Mouse (Mus musculus): ENCODE results near the gene Ptcd2. TPM values are rescaled to one million over a fixed set of nuclear protein-coding genes. Genes with fewer than 3 reads are reported as not detected.
"Not testable (repeated sequence)": the region's sequence is repeated elsewhere in the genome, so short reads cannot be mapped to it uniquely, and the experiment has no call there.

Gene Ptcd2
- polyA plus RNA-seq, 1 experiment from 2014 or later: 62.1 TPM

- H3K9me3 ChIP-seq (ENCODE audit: control insufficient read depth, low read length): no peaks in the 10 kb centered on the region
- H3K4me2 ChIP-seq (ENCODE audit: low read depth, low read length): no peak overlapping the region
- H3K36me3 ChIP-seq (ENCODE audit: control insufficient read depth, insufficient read depth, low read length): no peaks in the 10 kb centered on the region
- 90% methylated on average over 6 of the region's 6 CpGs for WGBS
- H3K4me3 ChIP-seq (ENCODE audit: low read depth, low read length): no peak overlapping the region
- H3K9ac ChIP-seq (replicated peaks; ENCODE audit: low read depth, low read length): no peak overlapping the region
- H3K4me1 ChIP-seq (ENCODE audit: control insufficient read depth, insufficient read depth, low read length): peaks cover 9% of the 10 kb centered on the region; the same call in 1 of the 2 replicates
- no peak overlapping the region for H3K27ac ChIP-seq (ENCODE audit: low read depth, low read length)
- no peaks in the 10 kb centered on the region for H3K27me3 ChIP-seq (ENCODE audit: control insufficient read depth, insufficient read depth, low read length)
- ATAC-seq (ENCODE audit: low read depth): no peak
These were observed 5.5 kb upstream of the Ptcd2 start for GRCm38 (mm10) chr13:99350009-99350408.

- Histone ChIP-seq H3K4me1 (ENCODE audit: control insufficient read depth, insufficient read depth, low read length) (peaks cover 11% of the 10 kb centered on the region), H3K27ac (ENCODE audit: low read depth, low read length) (peak overlapping the region; percentile 87), H3K4me3 (ENCODE audit: low read depth, low read length) (peak overlapping the region; percentile 84), H3K9ac (replicated peaks; ENCODE audit: low read depth, low read length) (peak overlapping the region; percentile 76), H3K27me3 (ENCODE audit: control insufficient read depth, insufficient read depth, low read length) (no peaks in the 10 kb centered on the region), H3K4me2 (ENCODE audit: low read depth, low read length) (peak overlapping the region; percentile 70), H3K9me3 (ENCODE audit: control insufficient read depth, low read length) (no peaks in the 10 kb centered on the region), H3K36me3 (ENCODE audit: control insufficient read depth, insufficient read depth, low read length) (peaks cover 17% of the 10 kb centered on the region)
- peak; percentile 88 for ATAC-seq (ENCODE audit: low read depth)
- 3% methylated on average over 30 of the region's 30 CpGs for WGBS
These were observed 468 bp downstream of the Ptcd2 start for GRCm38 (mm10) chr13:99343876-99344598.

GRCm38 (mm10) chr13:99341504-99341903 lies 3.0 kb downstream of the Ptcd2 start:
- 96% methylated on average over 6 of the region's 6 CpGs for WGBS
- Histone ChIP-seq H3K4me2 (ENCODE audit: low read depth, low read length) (no peak overlapping the region), H3K9ac (replicated peaks; ENCODE audit: low read depth, low read length) (no peak overlapping the region), H3K27me3 (ENCODE audit: control insufficient read depth, insufficient read depth, low read length) (no peaks in the 10 kb centered on the region), H3K36me3 (ENCODE audit: control insufficient read depth, insufficient read depth, low read length) (peaks cover 27% of the 10 kb centered on the region), H3K4me3 (ENCODE audit: low read depth, low read length) (no peak overlapping the region), H3K27ac (ENCODE audit: low read depth, low read length) (no peak overlapping the region), H3K9me3 (ENCODE audit: control insufficient read depth, low read length) (no peaks in the 10 kb centered on the region), H3K4me1 (ENCODE audit: control insufficient read depth, insufficient read depth, low read length) (peaks cover 11% of the 10 kb centered on the region)
- no peak for ATAC-seq (ENCODE audit: low read depth)

- Histone ChIP-seq H3K27me3 (ENCODE audit: control insufficient read depth, insufficient read depth, low read length) (no peaks in the 10 kb centered on the region), H3K4me1 (ENCODE audit: control insufficient read depth, insufficient read depth, low read length) (no peaks in the 10 kb centered on the region), H3K9ac (replicated peaks; ENCODE audit: low read depth, low read length) (no peak overlapping the region), H3K4me2 (ENCODE audit: low read depth, low read length) (no peak overlapping the region), H3K9me3 (ENCODE audit: control insufficient read depth, low read length) (no peaks in the 10 kb centered on the region), H3K36me3 (ENCODE audit: control insufficient read depth, insufficient read depth, low read length) (peaks cover 45% of the 10 kb centered on the region), H3K4me3 (ENCODE audit: low read depth, low read length) (no peak overlapping the region), H3K27ac (ENCODE audit: low read depth, low read length) (no peak overlapping the region)
- no peak for ATAC-seq (ENCODE audit: low read depth)
- 89% methylated on average over 6 of the region's 6 CpGs for WGBS
These were observed 7.0 kb downstream of the Ptcd2 start for GRCm38 (mm10) chr13:99337510-99337909.

GRCm38 (mm10) chr13:99331255-99331654 lies 13.2 kb downstream of the Ptcd2 start:
- Histone ChIP-seq H3K4me2 (ENCODE audit: low read depth, low read length) (no peak overlapping the region), H3K4me3 (ENCODE audit: low read depth, low read length) (no peak overlapping the region), H3K36me3 (ENCODE audit: control insufficient read depth, insufficient read depth, low read length) (peaks cover 48% of the 10 kb centered on the region), H3K9ac (replicated peaks; ENCODE audit: low read depth, low read length) (no peak overlapping the region), H3K27me3 (ENCODE audit: control insufficient read depth, insufficient read depth, low read length) (no peaks in the 10 kb centered on the region), H3K4me1 (ENCODE audit: control insufficient read depth, insufficient read depth, low read length) (no peaks in the 10 kb centered on the region), H3K9me3 (ENCODE audit: control insufficient read depth, low read length) (no peaks in the 10 kb centered on the region), H3K27ac (ENCODE audit: low read depth, low read length) (no peak overlapping the region)
- ATAC-seq (ENCODE audit: low read depth): peak; percentile 21; the same call in 1 of the 2 replicates
- WGBS: 58% methylated on average over 4 of the region's 4 CpGs

GRCm38 (mm10) chr13:99324337-99324685 lies 20.2 kb downstream of the Ptcd2 start:
- H3K9me3 ChIP-seq (ENCODE audit: control insufficient read depth, low read length); ATAC-seq (ENCODE audit: low read depth); H3K9ac ChIP-seq (replicated peaks; ENCODE audit: low read depth, low read length); H3K27ac ChIP-seq (ENCODE audit: low read depth, low read length); H3K4me2 ChIP-seq (ENCODE audit: low read depth, low read length); H3K27me3 ChIP-seq (ENCODE audit: control insufficient read depth, insufficient read depth, low read length); H3K4me1 ChIP-seq (ENCODE audit: control insufficient read depth, insufficient read depth, low read length); H3K4me3 ChIP-seq (ENCODE audit: low read depth, low read length): not testable (repeated sequence)
- H3K36me3 ChIP-seq (ENCODE audit: control insufficient read depth, insufficient read depth, low read length): peaks cover 45% of the 10 kb centered on the region
- WGBS: 93% methylated on average over 8 of the region's 8 CpGs

- H3K36me3 ChIP-seq (ENCODE audit: control insufficient read depth, insufficient read depth, low read length): peaks cover 41% of the 10 kb centered on the region
- no peak overlapping the region for H3K27ac ChIP-seq (ENCODE audit: low read depth, low read length)
- no peak overlapping the region for H3K4me3 ChIP-seq (ENCODE audit: low read depth, low read length)
- ATAC-seq (ENCODE audit: low read depth): no peak
- no peaks in the 10 kb centered on the region for H3K4me1 ChIP-seq (ENCODE audit: control insufficient read depth, insufficient read depth, low read length)
- WGBS: 82% methylated on average over 7 of the region's 7 CpGs
- H3K27me3 ChIP-seq (ENCODE audit: control insufficient read depth, insufficient read depth, low read length): no peaks in the 10 kb centered on the region
- no peak overlapping the region for H3K9ac ChIP-seq (replicated peaks; ENCODE audit: low read depth, low read length)
- H3K4me2 ChIP-seq (ENCODE audit: low read depth, low read length): no peak overlapping the region
- H3K9me3 ChIP-seq (ENCODE audit: control insufficient read depth, low read length): no peaks in the 10 kb centered on the region
These were observed 20.7 kb downstream of the Ptcd2 start for GRCm38 (mm10) chr13:99323632-99324336.

- H3K9me3 ChIP-seq (ENCODE audit: control insufficient read depth, low read length); ATAC-seq (ENCODE audit: low read depth); H3K4me1 ChIP-seq (ENCODE audit: control insufficient read depth, insufficient read depth, low read length); H3K4me3 ChIP-seq (ENCODE audit: low read depth, low read length); H3K4me2 ChIP-seq (ENCODE audit: low read depth, low read length); H3K9ac ChIP-seq (replicated peaks; ENCODE audit: low read depth, low read length); H3K27me3 ChIP-seq (ENCODE audit: control insufficient read depth, insufficient read depth, low read length); H3K27ac ChIP-seq (ENCODE audit: low read depth, low read length): not testable (repeated sequence)
- peaks cover 40% of the 10 kb centered on the region for H3K36me3 ChIP-seq (ENCODE audit: control insufficient read depth, insufficient read depth, low read length)
- WGBS: 92% methylated on average over 11 of the region's 13 CpGs
These were observed 21.6 kb downstream of the Ptcd2 start for GRCm38 (mm10) chr13:99322915-99323314.

- Histone ChIP-seq H3K27ac (ENCODE audit: low read depth, low read length) (no peak overlapping the region), H3K9me3 (ENCODE audit: control insufficient read depth, low read length) (no peaks in the 10 kb centered on the region), H3K9ac (replicated peaks; ENCODE audit: low read depth, low read length) (no peak overlapping the region), H3K4me3 (ENCODE audit: low read depth, low read length) (no peak overlapping the region), H3K36me3 (ENCODE audit: control insufficient read depth, insufficient read depth, low read length) (peaks cover 30% of the 10 kb centered on the region), H3K4me2 (ENCODE audit: low read depth, low read length) (no peak overlapping the region), H3K27me3 (ENCODE audit: control insufficient read depth, insufficient read depth, low read length) (no peaks in the 10 kb centered on the region), H3K4me1 (ENCODE audit: control insufficient read depth, insufficient read depth, low read length) (no peaks in the 10 kb centered on the region)
- ATAC-seq (ENCODE audit: low read depth): no peak
- 93% methylated on average over 7 of the region's 7 CpGs for WGBS
These were observed 24.1 kb downstream of the Ptcd2 start for GRCm38 (mm10) chr13:99320453-99320852.

All from neural tube, embryonic 14.5 days (tissue).